ENCODE assay signal across 23 mouse cellular contexts in genomic region chr11:69104487-69104886, GRCm38 (mm10). TPM values are rescaled to one million over a fixed set of nuclear protein-coding genes. Genes with fewer than 3 reads are reported as not detected.
DNase-seq lines count a peak whose midpoint lies in the region; ATAC-seq and TF ChIP-seq lines count a peak whose summit lies in the region.
"Had no signal": no experiment of that assay in that cellular context is flagged by ENCODE, and none has a peak within 500 bp of the region (broad histone marks: within the 10 kb centered on the region; RNA-seq: fewer than 3 reads in every experiment).

No protein-coding gene starts in this region.

- H3K9me3 ChIP-seq in forebrain, embryonic 10.5 days: no peaks in the 10 kb centered on the region
- no peaks in the 10 kb centered on the region for H3K9me3 ChIP-seq in forebrain, embryonic 12.5 days
- H3K9me3 ChIP-seq in hindbrain, embryonic 13.5 days: no peaks in the 10 kb centered on the region
- H3K9me3 ChIP-seq in hindbrain, postnatal 0 days (ENCODE audit: low read length): no peaks in the 10 kb centered on the region
- H3K9me3 ChIP-seq: limb, embryonic 12.5 days; liver, embryonic 13.5 days had no signal

- H3K4me2 ChIP-seq in forebrain, embryonic 12.5 days: no peak overlapping the region
- no peak overlapping the region for H3K4me2 ChIP-seq in hindbrain, embryonic 13.5 days
- H3K4me2 ChIP-seq in hindbrain, postnatal 0 days (ENCODE audit: low read depth, low read length): no peak overlapping the region
- H3K4me2 ChIP-seq: limb, embryonic 12.5 days; liver, embryonic 13.5 days had no signal

- H3K9ac ChIP-seq in forebrain, embryonic 12.5 days: no peak overlapping the region
- 0 out of 2 replicates have a peak overlapping the region, but pooled peaks have one; percentile 3 for H3K9ac ChIP-seq in hindbrain, embryonic 13.5 days
- no peak overlapping the region for H3K9ac ChIP-seq in hindbrain, postnatal 0 days (replicated peaks; ENCODE audit: low read length)
- H3K9ac ChIP-seq: limb, embryonic 12.5 days; liver, embryonic 13.5 days had no signal

- H3K27me3 ChIP-seq in forebrain, embryonic 10.5 days (ENCODE audit: poor library complexity, severe bottlenecking): no peaks in the 10 kb centered on the region
- H3K27me3 ChIP-seq in forebrain, embryonic 12.5 days: no peaks in the 10 kb centered on the region
- no peaks in the 10 kb centered on the region for H3K27me3 ChIP-seq in hindbrain, embryonic 13.5 days
- H3K27me3 ChIP-seq in hindbrain, postnatal 0 days (ENCODE audit: insufficient read depth, low read length): no peaks in the 10 kb centered on the region
- H3K27me3 ChIP-seq: limb, embryonic 12.5 days; liver, embryonic 13.5 days; Patski had no signal

- TF ChIP-seq CTCF in hindbrain, postnatal 0 days (IDR thresholded peaks at IDR 0.05; ENCODE audit: low read depth): no peak

- peaks cover 23% of the 10 kb centered on the region for H3K4me1 ChIP-seq in forebrain, embryonic 10.5 days
- H3K4me1 ChIP-seq in forebrain, embryonic 12.5 days: peaks cover 18% of the 10 kb centered on the region
- H3K4me1 ChIP-seq in hindbrain, embryonic 13.5 days (replicated peaks): peaks cover 17% of the 10 kb centered on the region
- peaks cover 11% of the 10 kb centered on the region; the same call in 1 of the 2 replicates for H3K4me1 ChIP-seq in hindbrain, postnatal 0 days (ENCODE audit: insufficient read depth, low read length)

- no peak overlapping the region; the same call in 1 of the 2 replicates for H3K4me3 ChIP-seq in forebrain, embryonic 10.5 days
- no peak overlapping the region for H3K4me3 ChIP-seq in forebrain, embryonic 12.5 days (replicated peaks)
- H3K4me3 ChIP-seq in hindbrain, embryonic 13.5 days: no peak overlapping the region
- no peak overlapping the region for H3K4me3 ChIP-seq in hindbrain, postnatal 0 days (ENCODE audit: low read length)
- H3K4me3 ChIP-seq: limb, embryonic 12.5 days; liver, embryonic 13.5 days; myocyte had no signal

- WGBS in forebrain, embryonic 10.5 days: 89% methylated on average over 14 of the region's 14 CpGs
- 93% methylated on average over 14 of the region's 14 CpGs for WGBS in forebrain, embryonic 12.5 days
- WGBS in hindbrain, embryonic 13.5 days: 95% methylated on average over 14 of the region's 14 CpGs
- 86% methylated on average over 13 of the region's 14 CpGs for WGBS in hindbrain, postnatal 0 days

- ATAC-seq in forebrain, embryonic 12.5 days (ENCODE audit: low FRiP score): no peak
- ATAC-seq in hindbrain, embryonic 13.5 days (ENCODE audit: low FRiP score): no peak
- no peak for ATAC-seq in hindbrain, postnatal 0 days
- ATAC-seq: CD4-positive, CD25-positive, alpha-beta regulatory T cell, adult 4 months; hindbrain, embryonic 16.5 days; intestine, postnatal 0 days; lung, postnatal 0 days; Patski had no signal

- H3K27ac ChIP-seq in forebrain, embryonic 10.5 days: peak overlapping the region; percentile 13; the same call in 1 of the 2 replicates
- H3K27ac ChIP-seq in forebrain, embryonic 12.5 days: no peak overlapping the region
- no peak overlapping the region for H3K27ac ChIP-seq in hindbrain, embryonic 13.5 days
- H3K27ac ChIP-seq in hindbrain, postnatal 0 days: no peak overlapping the region
- H3K27ac ChIP-seq: limb, embryonic 12.5 days; liver, embryonic 13.5 days had no signal

- peaks cover 90% of the 10 kb centered on the region for H3K36me3 ChIP-seq in forebrain, embryonic 10.5 days (replicated peaks)
- H3K36me3 ChIP-seq in forebrain, embryonic 12.5 days (replicated peaks): peaks cover 89% of the 10 kb centered on the region
- peaks cover 89% of the 10 kb centered on the region for H3K36me3 ChIP-seq in hindbrain, embryonic 13.5 days
- H3K36me3 ChIP-seq in hindbrain, postnatal 0 days (ENCODE audit: insufficient read depth, low read length): peaks cover 88% of the 10 kb centered on the region

- no peak for DNase-seq in forebrain, embryonic 10.5 days (ENCODE audit: extremely low spot score, low spot score)
- DNase-seq in hindbrain, postnatal 0 days (ENCODE audit: low spot score): no peak
- DNase-seq in thymus, postnatal 4 days: peak; percentile 4
- DNase-seq in thymus, postnatal 25 days: no peak
- DNase-seq in layer of hippocampus, postnatal 14 days (ENCODE audit: low spot score in 2 of 2): no peak
- DNase-seq: adrenal gland, postnatal 36 days; gastrocnemius, postnatal 10 days; liver, embryonic 13.5 days; midbrain, embryonic 14.5 days; thymus, adult 2 months had no signal

RNA-seq across cellular contexts. Expression of gene Per1, which starts 9.5 kb away (rescaled TPM):
- 7.3 and 9.0 TPM in 2 replicates for polyA plus RNA-seq in forebrain, embryonic 10.5 days (2016; fragmentation: Nextera tagmentation; extraction: Ambion mirVana)
- 7.8 and 12.3 TPM in 2 replicates for polyA plus RNA-seq in forebrain, embryonic 12.5 days (2016; fragmentation: Nextera tagmentation; extraction: Ambion mirVana)
- 7.4 and 9.4 TPM in 2 replicates for polyA plus RNA-seq in hindbrain, embryonic 13.5 days (2015; fragmentation: Nextera tagmentation; extraction: Ambion mirVana)
- 24.4 and 27.1 TPM in 2 replicates for total RNA-seq in hindbrain, postnatal 0 days (2014; rRNA removed)
- 11.9 and 15.9 TPM in 2 replicates for polyA plus RNA-seq in hindbrain, postnatal 0 days (2015; fragmentation: Nextera tagmentation; extraction: Ambion mirVana)
- total RNA-seq in layer of hippocampus, postnatal 14 days (2021): 10 to 100 TPM; 84.4 to 86.8 TPM

RNA-seq across cellular contexts. Expression of gene Hes7, which starts 15.7 kb away (rescaled TPM):
- polyA plus RNA-seq in forebrain, embryonic 10.5 days (2016; fragmentation: Nextera tagmentation; extraction: Ambion mirVana): 0.16 and 0.17 TPM in 2 replicates
- polyA plus RNA-seq in forebrain, embryonic 12.5 days (2016; fragmentation: Nextera tagmentation; extraction: Ambion mirVana): 0.31 and 0.43 TPM in 2 replicates
- polyA plus RNA-seq in hindbrain, embryonic 13.5 days (2015; fragmentation: Nextera tagmentation; extraction: Ambion mirVana): 0.26 and 0.35 TPM in 2 replicates
- total RNA-seq in hindbrain, postnatal 0 days (2014; rRNA removed): 1.4 and 2.5 TPM in 2 replicates
- polyA plus RNA-seq in hindbrain, postnatal 0 days (2015; fragmentation: Nextera tagmentation; extraction: Ambion mirVana): 1.3 and 1.9 TPM in 2 replicates
- total RNA-seq in layer of hippocampus, postnatal 14 days (2021): under 1 TPM; 0.46 to 0.62 TPM
- total RNA-seq: ES-E14; gastrocnemius, postnatal 10 days had no signal
- polyA plus RNA-seq: CD4-positive, CD25-positive, alpha-beta regulatory T cell, adult 4 months had no signal

RNA-seq across cellular contexts. Expression of gene Vamp2, which starts 16.2 kb away (rescaled TPM):
- polyA plus RNA-seq in forebrain, embryonic 10.5 days (2016; fragmentation: Nextera tagmentation; extraction: Ambion mirVana): 51.3 and 57.6 TPM in 2 replicates
- 103 and 121 TPM in 2 replicates for polyA plus RNA-seq in forebrain, embryonic 12.5 days (2016; fragmentation: Nextera tagmentation; extraction: Ambion mirVana)
- polyA plus RNA-seq in hindbrain, embryonic 13.5 days (2015; fragmentation: Nextera tagmentation; extraction: Ambion mirVana): 217 and 227 TPM in 2 replicates
- total RNA-seq in hindbrain, postnatal 0 days (2014; rRNA removed): 146 and 148 TPM in 2 replicates
- polyA plus RNA-seq in hindbrain, postnatal 0 days (2015; fragmentation: Nextera tagmentation; extraction: Ambion mirVana): 417 and 489 TPM in 2 replicates
- total RNA-seq in layer of hippocampus, postnatal 14 days (2021): 1,000 to 10,000 TPM; 1,073 to 1,118 TPM

RNA-seq across cellular contexts. Expression of gene 9130213A22Rik, which starts 17.9 kb away (rescaled TPM):
- polyA plus RNA-seq in forebrain, embryonic 10.5 days (2016; fragmentation: Nextera tagmentation; extraction: Ambion mirVana): 0.11 and 0.16 TPM in 2 replicates
- 0.11 TPM in 1 of 2 replicates, not detected in the other for polyA plus RNA-seq in forebrain, embryonic 12.5 days (2016; fragmentation: Nextera tagmentation; extraction: Ambion mirVana)
- polyA plus RNA-seq in hindbrain, embryonic 13.5 days (2015; fragmentation: Nextera tagmentation; extraction: Ambion mirVana): 0.13 and 0.25 TPM in 2 replicates
- 1.2 and 1.4 TPM in 2 replicates for total RNA-seq in hindbrain, postnatal 0 days (2014; rRNA removed)
- polyA plus RNA-seq in hindbrain, postnatal 0 days (2015; fragmentation: Nextera tagmentation; extraction: Ambion mirVana): 1.0 and 1.2 TPM in 2 replicates
- total RNA-seq in layer of hippocampus, postnatal 14 days (2021): under 1 TPM; 0.88 to 0.95 TPM
- total RNA-seq: ES-E14 had no signal
- polyA plus RNA-seq: CD4-positive, CD25-positive, alpha-beta regulatory T cell, adult 4 months; forebrain, embryonic 11.5 days; liver, embryonic 13.5 days had no signal

RNA-seq across cellular contexts. Expression of gene Aloxe3, which starts 21.2 kb away (rescaled TPM):
- 0.26 and 0.28 TPM in 2 replicates for polyA plus RNA-seq in forebrain, embryonic 10.5 days (2016; fragmentation: Nextera tagmentation; extraction: Ambion mirVana)
- polyA plus RNA-seq in forebrain, embryonic 12.5 days (2016; fragmentation: Nextera tagmentation; extraction: Ambion mirVana): 0.19 and 0.55 TPM in 2 replicates
- 0.71 and 1.3 TPM in 2 replicates for polyA plus RNA-seq in hindbrain, embryonic 13.5 days (2015; fragmentation: Nextera tagmentation; extraction: Ambion mirVana)
- total RNA-seq in hindbrain, postnatal 0 days (2014; rRNA removed): 12.5 and 14.2 TPM in 2 replicates
- 13.0 and 13.5 TPM in 2 replicates for polyA plus RNA-seq in hindbrain, postnatal 0 days (2015; fragmentation: Nextera tagmentation; extraction: Ambion mirVana)
- total RNA-seq in layer of hippocampus, postnatal 14 days (2021): 1 to 10 TPM; 2.9 to 5.7 TPM
- total RNA-seq: heart, adult 18-20 months had no signal
- polyA plus RNA-seq: forebrain, embryonic 11.5 days; heart, postnatal 0 days; liver, embryonic 13.5 days had no signal
